Mouse (Mus musculus): ENCODE results near the gene Cyb5d2. TPM values are rescaled to one million over a fixed set of nuclear protein-coding genes. Genes with fewer than 3 reads are reported as not detected.

Cyb5d2 gene
- polyA plus RNA-seq, 1 experiment from 2014 or later: 3.9 TPM

DNA sequence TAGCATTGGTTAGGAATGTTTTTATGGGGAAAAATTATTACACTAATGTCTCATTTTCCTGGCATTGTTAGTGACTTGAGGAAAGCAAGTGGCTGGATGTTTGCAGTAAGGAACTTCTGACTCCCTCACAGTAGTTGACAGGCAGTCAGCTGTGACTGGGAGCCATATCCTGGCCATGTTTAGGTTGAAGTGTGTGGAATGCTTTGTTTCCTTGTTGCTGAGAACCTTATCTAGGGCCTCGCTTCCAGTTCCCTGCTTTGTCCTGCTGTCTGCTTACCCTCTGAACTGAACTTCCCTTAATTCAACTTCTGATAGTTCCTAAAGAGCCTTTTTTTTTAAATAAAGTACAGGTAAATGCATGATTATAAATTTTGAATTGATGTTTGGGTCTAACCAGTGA, 59.6 kb downstream of the Cyb5d2 start:
- Histone ChIP-seq H3K36me3 (ENCODE audit: control insufficient read depth, insufficient read depth, low read length) (peaks cover 10% of the 10 kb centered on the region), H3K4me3 (ENCODE audit: low read depth, low read length) (no peak overlapping the region), H3K9ac (ENCODE audit: low read length) (no peak overlapping the region), H3K27me3 (ENCODE audit: control insufficient read depth, insufficient read depth, low read length) (no peaks in the 10 kb centered on the region), H3K27ac (replicated peaks) (no peak overlapping the region), H3K4me1 (replicated peaks; ENCODE audit: control insufficient read depth, insufficient read depth) (no peaks in the 10 kb centered on the region), H3K4me2 (replicated peaks; ENCODE audit: low read depth) (no peak overlapping the region), H3K9me3 (ENCODE audit: control insufficient read depth, low read length) (no peaks in the 10 kb centered on the region)
- 62% methylated on average over 1 of the region's 1 CpGs for WGBS
- no peak for DNase-seq (ENCODE audit: low spot score)
- ATAC-seq (ENCODE audit: low FRiP score, low TSS enrichment): no peak
- TF ChIP-seq EP300 (optimal IDR thresholded peaks at IDR 0.05): no peak
- no peak for TF ChIP-seq CTCF (IDR thresholded peaks at IDR 0.05; ENCODE audit: low read depth)

- Histone ChIP-seq H3K4me1 (replicated peaks; ENCODE audit: control insufficient read depth, insufficient read depth) (no peaks in the 10 kb centered on the region), H3K27me3 (ENCODE audit: control insufficient read depth, insufficient read depth, low read length) (no peaks in the 10 kb centered on the region), H3K4me3 (ENCODE audit: low read depth, low read length) (no peak overlapping the region), H3K36me3 (ENCODE audit: control insufficient read depth, insufficient read depth, low read length) (peaks cover 18% of the 10 kb centered on the region), H3K4me2 (replicated peaks; ENCODE audit: low read depth) (no peak overlapping the region), H3K9ac (ENCODE audit: low read length) (no peak overlapping the region), H3K9me3 (ENCODE audit: control insufficient read depth, low read length) (no peaks in the 10 kb centered on the region), H3K27ac (replicated peaks) (no peak overlapping the region)
- TF ChIP-seq CTCF (IDR thresholded peaks at IDR 0.05; ENCODE audit: low read depth): no peak
- TF ChIP-seq EP300 (optimal IDR thresholded peaks at IDR 0.05): no peak
- WGBS: 73% methylated on average over 2 of the region's 2 CpGs
- no peak for ATAC-seq (ENCODE audit: low FRiP score, low TSS enrichment)
- no peak for DNase-seq (ENCODE audit: low spot score)
Observed at GRCm38 (mm10) chr11:72735519-72735860, 60.5 kb downstream of the Cyb5d2 start.

DNA sequence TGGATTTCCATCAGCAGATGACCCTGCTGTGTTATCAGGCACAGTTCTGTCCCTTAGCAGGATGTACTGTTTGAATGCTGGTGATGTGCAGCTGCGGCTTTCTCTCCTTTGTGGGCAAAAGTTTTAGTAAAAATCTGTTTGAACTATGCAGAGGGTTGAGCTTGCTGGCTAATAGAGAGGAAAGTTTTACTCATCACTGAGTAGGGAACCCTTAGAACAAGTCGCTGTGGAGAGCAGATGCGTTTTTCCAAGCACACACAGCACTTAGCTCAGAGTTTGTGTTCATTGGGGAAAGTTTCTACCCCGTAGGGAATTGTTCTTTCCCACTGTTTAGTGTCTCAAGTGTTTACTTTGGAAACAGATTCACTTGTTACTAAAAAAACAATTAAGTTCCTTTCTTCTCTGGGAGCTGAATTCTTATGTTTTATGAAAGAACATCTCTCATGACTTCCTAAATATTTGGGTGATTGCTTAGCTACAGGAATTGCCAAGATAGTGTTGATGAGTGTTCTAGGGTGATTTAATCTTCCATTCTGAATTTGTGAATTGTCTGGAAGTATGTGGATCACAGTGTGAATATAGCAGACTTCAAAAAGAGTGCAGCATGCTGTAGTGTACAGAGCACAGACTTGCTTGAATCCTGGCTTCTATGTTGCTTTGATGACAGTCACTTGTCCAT, 61.0 kb downstream of the Cyb5d2 start:
- H3K27ac ChIP-seq (replicated peaks): no peak overlapping the region
- no peaks in the 10 kb centered on the region for H3K27me3 ChIP-seq (ENCODE audit: control insufficient read depth, insufficient read depth, low read length)
- no peak overlapping the region for H3K4me3 ChIP-seq (ENCODE audit: low read depth, low read length)
- WGBS: 59% methylated on average over 4 of the region's 4 CpGs
- no peak overlapping the region for H3K4me2 ChIP-seq (replicated peaks; ENCODE audit: low read depth)
- no peak for DNase-seq (ENCODE audit: low spot score)
- TF ChIP-seq CTCF (IDR thresholded peaks at IDR 0.05; ENCODE audit: low read depth): no peak
- ATAC-seq (ENCODE audit: low FRiP score, low TSS enrichment): no peak
- H3K36me3 ChIP-seq (ENCODE audit: control insufficient read depth, insufficient read depth, low read length): peaks cover 20% of the 10 kb centered on the region
- H3K9ac ChIP-seq (ENCODE audit: low read length): no peak overlapping the region
- no peaks in the 10 kb centered on the region for H3K4me1 ChIP-seq (replicated peaks; ENCODE audit: control insufficient read depth, insufficient read depth)
- H3K9me3 ChIP-seq (ENCODE audit: control insufficient read depth, low read length): no peaks in the 10 kb centered on the region

DNA sequence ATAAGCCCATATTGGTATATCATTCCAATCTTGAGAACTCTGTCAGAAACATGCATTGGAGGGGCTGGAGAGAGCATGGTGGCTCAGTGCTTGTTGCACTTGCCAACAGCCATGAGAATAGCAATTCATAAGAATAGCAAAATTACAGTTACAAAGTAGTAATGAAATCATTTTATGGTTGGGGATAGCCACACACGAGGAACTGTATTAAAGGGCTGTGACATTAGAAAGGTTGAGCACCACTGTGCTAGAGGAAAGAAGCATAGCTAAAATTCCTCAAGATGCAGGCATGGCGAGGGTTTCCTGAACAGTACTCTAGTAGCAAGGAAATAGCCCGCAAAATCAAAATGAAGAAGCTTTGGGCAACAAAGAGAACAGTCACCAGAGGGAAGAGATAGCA, 62.2 kb downstream of the Cyb5d2 start:
- Histone ChIP-seq H3K4me1 (replicated peaks; ENCODE audit: control insufficient read depth, insufficient read depth) (no peaks in the 10 kb centered on the region), H3K36me3 (ENCODE audit: control insufficient read depth, insufficient read depth, low read length) (peaks cover 22% of the 10 kb centered on the region), H3K4me2 (replicated peaks; ENCODE audit: low read depth) (no peak overlapping the region), H3K9ac (ENCODE audit: low read length) (no peak overlapping the region), H3K9me3 (ENCODE audit: control insufficient read depth, low read length) (no peaks in the 10 kb centered on the region), H3K27ac (replicated peaks) (no peak overlapping the region), H3K27me3 (ENCODE audit: control insufficient read depth, insufficient read depth, low read length) (no peaks in the 10 kb centered on the region), H3K4me3 (ENCODE audit: low read depth, low read length) (no peak overlapping the region)
- no peak for TF ChIP-seq CTCF (IDR thresholded peaks at IDR 0.05; ENCODE audit: low read depth)
- TF ChIP-seq EP300 (optimal IDR thresholded peaks at IDR 0.05): no peak
- DNase-seq (ENCODE audit: low spot score): no peak
- no peak for ATAC-seq (ENCODE audit: low FRiP score, low TSS enrichment)
- 93% methylated on average over 3 of the region's 3 CpGs for WGBS

Other genes starting within 250 kb of the Cyb5d2 start
- 0.75 and 1.0 TPM in 2 replicates for gene Spns3, start 245.6 kb downstream of the Cyb5d2 start, polyA plus RNA-seq (2015; fragmentation: Nextera tagmentation; extraction: Ambion mirVana)
- gene Ube2g1, start 188.9 kb downstream of the Cyb5d2 start, polyA plus RNA-seq (2015; fragmentation: Nextera tagmentation; extraction: Ambion mirVana): 43.6 and 43.7 TPM in 2 replicates
- 7.7 and 8.4 TPM in 2 replicates for gene Ankfy1, start 106.1 kb downstream of the Cyb5d2 start, polyA plus RNA-seq (2015; fragmentation: Nextera tagmentation; extraction: Ambion mirVana)
- gene Zzef1, start 84 bp upstream of the Cyb5d2 start, polyA plus RNA-seq (2015; fragmentation: Nextera tagmentation; extraction: Ambion mirVana): 5.2 and 5.4 TPM in 2 replicates
- gene Atp2a3, start 165.0 kb upstream of the Cyb5d2 start, polyA plus RNA-seq (2015; fragmentation: Nextera tagmentation; extraction: Ambion mirVana): 19.6 and 21.9 TPM in 2 replicates
- 0.97 and 0.98 TPM in 2 replicates for gene P2rx1, start 203.0 kb upstream of the Cyb5d2 start, polyA plus RNA-seq (2015; fragmentation: Nextera tagmentation; extraction: Ambion mirVana)
- gene Camkk1, start 222.9 kb upstream of the Cyb5d2 start, polyA plus RNA-seq (2015; fragmentation: Nextera tagmentation; extraction: Ambion mirVana): 6.7 and 7.1 TPM in 2 replicates